8 mouse cellular contexts compared by ENCODE assay signal in genomic region chr1:190924812-190925211, GRCm38 (mm10). TPM values are rescaled to one million over a fixed set of nuclear protein-coding genes. Genes with fewer than 3 reads are reported as not detected.
DNase-seq lines count a peak whose midpoint lies in the region; ATAC-seq and TF ChIP-seq lines count a peak whose summit lies in the region.
"Not testable (repeated sequence)": the region's sequence is repeated elsewhere in the genome, so short reads cannot be mapped to it uniquely, and the experiment has no call there.

Gene Angel2, plus strand, starts transcription at chr1:190925112.

- H3K4me2 ChIP-seq in limb, embryonic 14.5 days (replicated peaks; ENCODE audit: low read depth, low read length, severe bottlenecking); stomach, embryonic 15.5 days: not testable (repeated sequence)

- not testable (repeated sequence) for H3K9me3 ChIP-seq in hindbrain, embryonic 10.5 days; limb, embryonic 14.5 days (ENCODE audit: control insufficient read depth, low read length); midbrain, embryonic 10.5 days (replicated peaks); stomach, embryonic 15.5 days

- H3K4me1 ChIP-seq in hindbrain, embryonic 10.5 days (replicated peaks) = peaks cover 15% of the 10 kb centered on the region
- peaks cover 12% of the 10 kb centered on the region; the same call in 1 of the 2 replicates for H3K4me1 ChIP-seq in limb, embryonic 14.5 days (ENCODE audit: control insufficient read depth, insufficient read depth, low read length)
- peaks cover 14% of the 10 kb centered on the region for H3K4me1 ChIP-seq in midbrain, embryonic 10.5 days
- not testable (repeated sequence) for H3K4me1 ChIP-seq in stomach, embryonic 15.5 days

- H3K9ac ChIP-seq in limb, embryonic 14.5 days (ENCODE audit: low read depth, low read length, severe bottlenecking); stomach, embryonic 15.5 days: not testable (repeated sequence)

- not testable (repeated sequence) for H3K36me3 ChIP-seq in hindbrain, embryonic 10.5 days; limb, embryonic 14.5 days (ENCODE audit: control insufficient read depth, insufficient read depth, low read length); midbrain, embryonic 10.5 days; stomach, embryonic 15.5 days

- not testable (repeated sequence) for ATAC-seq in erythroid progenitor cell, adult 5-6 weeks (replicated peaks; ENCODE audit: low FRiP score, poor library complexity, severe bottlenecking); granulocyte monocyte progenitor cell, adult 5-6 weeks (replicated peaks; ENCODE audit: poor library complexity, severe bottlenecking); limb, embryonic 14.5 days (ENCODE audit: low FRiP score, low read depth); stomach, embryonic 15.5 days (ENCODE audit: insufficient read depth, low FRiP score, low read depth)

- not testable (repeated sequence) for H3K4me3 ChIP-seq in hindbrain, embryonic 10.5 days; limb, embryonic 14.5 days (replicated peaks; ENCODE audit: low read length); midbrain, embryonic 10.5 days; stomach, embryonic 15.5 days (replicated peaks)

- not testable (repeated sequence) for H3K27ac ChIP-seq in hindbrain, embryonic 10.5 days; limb, embryonic 14.5 days (replicated peaks; ENCODE audit: low read depth, low read length); midbrain, embryonic 10.5 days (replicated peaks); stomach, embryonic 15.5 days

- 84% methylated on average over 3 of the region's 3 CpGs for WGBS in hindbrain, embryonic 10.5 days
- 75% methylated on average over 3 of the region's 3 CpGs for WGBS in limb, embryonic 14.5 days
- 77% methylated on average over 3 of the region's 3 CpGs for WGBS in midbrain, embryonic 10.5 days
- WGBS in stomach, embryonic 15.5 days = 82% methylated on average over 3 of the region's 3 CpGs

- not testable (repeated sequence) for TF ChIP-seq POLR2A in limb, embryonic 14.5 days (IDR thresholded peaks at IDR 0.05; ENCODE audit: borderline replicate concordance, extremely low read depth, insufficient read depth, insufficient read length)

- not testable (repeated sequence) for DNase-seq in adrenal gland, postnatal 10 days; hindbrain, embryonic 10.5 days (ENCODE audit: low spot score); layer of hippocampus, adult 18-20 months (ENCODE audit: low spot score in 2 of 2); limb, embryonic 14.5 days (ENCODE audit: low spot score); midbrain, embryonic 10.5 days (ENCODE audit: low spot score)

- H3K27me3 ChIP-seq in hindbrain, embryonic 10.5 days (ENCODE audit: insufficient read depth, poor library complexity, severe bottlenecking); limb, embryonic 14.5 days (ENCODE audit: control insufficient read depth, insufficient read depth, low read length); midbrain, embryonic 10.5 days (ENCODE audit: low read depth, poor library complexity, severe bottlenecking); stomach, embryonic 15.5 days (replicated peaks): not testable (repeated sequence)

RNA-seq across cellular contexts. Expression of gene Angel2, which starts in this region (rescaled TPM):
- total RNA-seq in adrenal gland, postnatal 10 days (2021) = 10 to 100 TPM; 43.4 to 49.8 TPM
- 10.5 and 11.5 TPM in 2 replicates for total RNA-seq in erythroid progenitor cell, adult 5-6 weeks (2015; ENCODE audit: low replicate concordance)
- total RNA-seq in erythroid progenitor cell, adult 5-6 weeks (2017; ENCODE audit: low replicate concordance) = 12.9 and 23.6 TPM in 2 replicates
- 27.0 and 34.8 TPM in 2 replicates for total RNA-seq in granulocyte monocyte progenitor cell, adult 5-6 weeks (2014; fragmentation: Nextera tagmentation)
- 29.4 and 49.4 TPM in 2 replicates for total RNA-seq in granulocyte monocyte progenitor cell, adult 5-6 weeks (2017)
- 52.9 and 53.5 TPM in 2 replicates for polyA plus RNA-seq in hindbrain, embryonic 10.5 days (2016; fragmentation: Nextera tagmentation; extraction: Ambion mirVana)
- 10 to 100 TPM; 51.7 to 52.3 TPM for total RNA-seq in layer of hippocampus, adult 18-20 months (2021)
- 47.2 and 48.8 TPM in 2 replicates for polyA plus RNA-seq in limb, embryonic 14.5 days (2012; rRNA removed)
- 44.9 and 47.6 TPM in 2 replicates for polyA plus RNA-seq in limb, embryonic 14.5 days (2014; fragmentation: Nextera tagmentation; extraction: Ambion mirVana)
- polyA plus RNA-seq in midbrain, embryonic 10.5 days (2016; fragmentation: Nextera tagmentation; extraction: Ambion mirVana) = 55.4 and 63.0 TPM in 2 replicates
- 35.1 and 37.5 TPM in 2 replicates for polyA plus RNA-seq in stomach, embryonic 15.5 days (2015; fragmentation: Nextera tagmentation; extraction: Ambion mirVana)
